Mouse (Mus musculus): Measurements from ENCODE around the gene 4930486L24Rik.

DNA sequence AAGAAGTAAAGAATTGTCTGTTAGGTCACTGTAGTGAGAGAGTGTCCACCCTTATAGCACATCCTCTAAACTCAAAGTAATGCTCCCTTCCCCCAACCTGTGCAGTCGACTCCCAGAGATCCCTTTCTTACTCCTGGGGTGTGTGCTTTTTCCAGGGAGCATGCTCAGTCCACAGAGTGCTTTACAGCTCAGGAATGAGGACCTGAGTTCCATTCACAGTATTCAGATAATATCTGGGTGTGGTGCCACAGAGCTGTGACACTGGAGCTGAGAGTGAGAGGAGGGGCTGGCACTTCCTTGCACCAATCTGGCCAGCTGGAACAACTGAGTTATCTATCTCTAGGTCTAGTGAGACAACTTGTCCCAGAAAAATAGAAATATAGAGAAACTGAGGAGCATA, 50.6 kb downstream of the 4930486L24Rik start:
- TF ChIP-seq CTCF (IDR thresholded peaks at IDR 0.05) (no peak), POLR2A (IDR thresholded peaks at IDR 0.05; ENCODE audit: insufficient read depth, low read depth, low read length) (no peak)

Measured in heart, adult 2 months (tissue).